Mouse (Mus musculus): ENCODE measurements around the gene Rnf121. TPM values are rescaled to one million over a fixed set of nuclear protein-coding genes. Genes with fewer than 3 reads are reported as not detected.

Gene Rnf121
- polyA plus RNA-seq, 1 experiment: 48.0 TPM

- Histone ChIP-seq H3K4me3 (no peak overlapping the region), H3K4me2 (ENCODE audit: low read depth) (no peak overlapping the region), H3K27me3 (ENCODE audit: control insufficient read depth, insufficient read depth, insufficient read length) (no peaks in the 10 kb centered on the region), H3K79me2 (ENCODE audit: control insufficient read depth, insufficient read depth) (peaks cover 5% of the 10 kb centered on the region), H3K36me3 (ENCODE audit: control insufficient read depth, insufficient read depth) (peaks cover 24% of the 10 kb centered on the region), H3ac (ENCODE audit: control insufficient read depth, insufficient read length) (no peak overlapping the region)
- TF ChIP-seq POLR2AphosphoS2 (IDR thresholded peaks at IDR 0.05; ENCODE audit: insufficient read length, low read depth) (peak; percentile 0), USF1 (IDR thresholded peaks at IDR 0.05; ENCODE audit: low read depth) (no peak)
Measured at GRCm38 (mm10) chr7:101999461-102000151, 65.7 kb downstream of the Rnf121 start.

- TF ChIP-seq MYOD1 (IDR thresholded peaks at IDR 0.05; ENCODE audit: control insufficient read depth in 1 of 3, insufficient read length in 2 of 3, low read depth in 2 of 3) (peak in 2 of 3 experiments; percentile 38 to 64), REST (IDR thresholded peaks at IDR 0.05; ENCODE audit: insufficient read depth, insufficient read length) (no peak), MYOG (IDR thresholded peaks at IDR 0.05; ENCODE audit: control insufficient read depth in 1 of 3, insufficient read depth in 1 of 3, insufficient read length in 2 of 3, low read depth in 2 of 3) (peak in 2 of 3 experiments; percentile 16 to 50)
- Histone ChIP-seq H3K4me2 (ENCODE audit: low read depth) (no peak overlapping the region), H3K4me3 (no peak overlapping the region), H3K27me3 (ENCODE audit: control insufficient read depth, insufficient read depth, insufficient read length) (no peaks in the 10 kb centered on the region), H3K79me2 (ENCODE audit: control insufficient read depth, insufficient read depth) (peaks cover 2% of the 10 kb centered on the region), H3ac (ENCODE audit: control insufficient read depth, insufficient read length) (no peak overlapping the region), H3K36me3 (ENCODE audit: control insufficient read depth, insufficient read depth) (peaks cover 33% of the 10 kb centered on the region)
Measured at GRCm38 (mm10) chr7:101998194-101998927, 66.9 kb downstream of the Rnf121 start.

- no peaks in the 10 kb centered on the region for H3K27me3 ChIP-seq (ENCODE audit: control insufficient read depth, insufficient read depth, insufficient read length)
- TF ChIP-seq E2F4 (IDR thresholded peaks at IDR 0.05; ENCODE audit: insufficient read depth) (no peak), CEBPB (IDR thresholded peaks at IDR 0.05; ENCODE audit: insufficient read depth, poor library complexity, severe bottlenecking) (no peak), MAX (IDR thresholded peaks at IDR 0.05; ENCODE audit: low read depth) (no peak), MYOG (IDR thresholded peaks at IDR 0.05; ENCODE audit: control insufficient read depth in 1 of 3, insufficient read depth in 1 of 3, insufficient read length in 2 of 3, low read depth in 2 of 3) (no peak), SRF (IDR thresholded peaks at IDR 0.05; ENCODE audit: control insufficient read depth, insufficient read length, low read depth) (no peak), POLR2A (IDR thresholded peaks at IDR 0.05; ENCODE audit: insufficient read length, low read depth) (no peak), REST (IDR thresholded peaks at IDR 0.05; ENCODE audit: insufficient read depth, insufficient read length) (no peak), USF1 (IDR thresholded peaks at IDR 0.05; ENCODE audit: low read depth) (no peak), POLR2AphosphoS2 (IDR thresholded peaks at IDR 0.05; ENCODE audit: insufficient read length, low read depth) (no peak), TCF3 (IDR thresholded peaks at IDR 0.05; ENCODE audit: insufficient read length, low read depth) (no peak), TCF12 (IDR thresholded peaks at IDR 0.05; ENCODE audit: insufficient read depth, poor library complexity, severe bottlenecking) (no peak), MYOD1 (IDR thresholded peaks at IDR 0.05; ENCODE audit: control insufficient read depth in 1 of 3, insufficient read length in 2 of 3, low read depth in 2 of 3) (no peak)
Measured at GRCm38 (mm10) chr7:101994241-101994640, 71.0 kb downstream of the Rnf121 start.

GRCm38 (mm10) chr7:101985081-101985480, 80.2 kb downstream of the Rnf121 start:
- H3K27me3 ChIP-seq (ENCODE audit: control insufficient read depth, insufficient read depth, insufficient read length): no peaks in the 10 kb centered on the region
- no peak overlapping the region for H3ac ChIP-seq (ENCODE audit: control insufficient read depth, insufficient read length)
- no peak overlapping the region for H3K4me2 ChIP-seq (ENCODE audit: low read depth)
- peaks cover 9% of the 10 kb centered on the region for H3K36me3 ChIP-seq (ENCODE audit: control insufficient read depth, insufficient read depth)
- TF ChIP-seq TCF3 (IDR thresholded peaks at IDR 0.05; ENCODE audit: insufficient read length, low read depth) (no peak), E2F4 (IDR thresholded peaks at IDR 0.05; ENCODE audit: insufficient read depth) (no peak), MAX (IDR thresholded peaks at IDR 0.05; ENCODE audit: low read depth) (no peak), MYOG (IDR thresholded peaks at IDR 0.05; ENCODE audit: control insufficient read depth in 1 of 3, insufficient read depth in 1 of 3, insufficient read length in 2 of 3, low read depth in 2 of 3) (no peak), USF1 (IDR thresholded peaks at IDR 0.05; ENCODE audit: low read depth) (no peak), POLR2A (IDR thresholded peaks at IDR 0.05; ENCODE audit: insufficient read length, low read depth) (no peak), REST (IDR thresholded peaks at IDR 0.05; ENCODE audit: insufficient read depth, insufficient read length) (no peak), MYOD1 (IDR thresholded peaks at IDR 0.05; ENCODE audit: control insufficient read depth in 1 of 3, insufficient read length in 2 of 3, low read depth in 2 of 3) (no peak), POLR2AphosphoS2 (IDR thresholded peaks at IDR 0.05; ENCODE audit: insufficient read length, low read depth) (no peak), CEBPB (IDR thresholded peaks at IDR 0.05; ENCODE audit: insufficient read depth, poor library complexity, severe bottlenecking) (no peak), SRF (IDR thresholded peaks at IDR 0.05; ENCODE audit: control insufficient read depth, insufficient read length, low read depth) (no peak), TCF12 (IDR thresholded peaks at IDR 0.05; ENCODE audit: insufficient read depth, poor library complexity, severe bottlenecking) (no peak)
- no peak overlapping the region for H3K4me3 ChIP-seq
- peaks cover 11% of the 10 kb centered on the region for H3K79me2 ChIP-seq (ENCODE audit: control insufficient read depth, insufficient read depth)

More at GRCm38 (mm10) chr7:101994241-101994640, 71.0 kb downstream of the Rnf121 start:
- Histone ChIP-seq H3K36me3 (ENCODE audit: control insufficient read depth, insufficient read depth) (peaks cover 50% of the 10 kb centered on the region), H3K79me2 (ENCODE audit: control insufficient read depth, insufficient read depth) (no peaks in the 10 kb centered on the region), H3K4me2 (ENCODE audit: low read depth) (no peak overlapping the region), H3ac (ENCODE audit: control insufficient read depth, insufficient read length) (no peak overlapping the region), H3K4me3 (no peak overlapping the region)

GRCm38 (mm10) chr7:101982735-101983134, 82.5 kb downstream of the Rnf121 start:
- H3K79me2 ChIP-seq (ENCODE audit: control insufficient read depth, insufficient read depth): peaks cover 17% of the 10 kb centered on the region
- H3K4me2 ChIP-seq (ENCODE audit: low read depth): no peak overlapping the region
- H3K36me3 ChIP-seq (ENCODE audit: control insufficient read depth, insufficient read depth): peaks cover 8% of the 10 kb centered on the region
- no peak overlapping the region for H3K4me3 ChIP-seq
- no peak overlapping the region for H3ac ChIP-seq (ENCODE audit: control insufficient read depth, insufficient read length)
- no peak for TF ChIP-seq TCF12 (IDR thresholded peaks at IDR 0.05; ENCODE audit: insufficient read depth, poor library complexity, severe bottlenecking)
- TF ChIP-seq TCF3 (IDR thresholded peaks at IDR 0.05; ENCODE audit: insufficient read length, low read depth): no peak
- TF ChIP-seq POLR2A (IDR thresholded peaks at IDR 0.05; ENCODE audit: insufficient read length, low read depth): no peak
- no peak for TF ChIP-seq SRF (IDR thresholded peaks at IDR 0.05; ENCODE audit: control insufficient read depth, insufficient read length, low read depth)
- no peak for TF ChIP-seq USF1 (IDR thresholded peaks at IDR 0.05; ENCODE audit: low read depth)
- TF ChIP-seq REST (IDR thresholded peaks at IDR 0.05; ENCODE audit: insufficient read depth, insufficient read length): no peak
- no peak for TF ChIP-seq MAX (IDR thresholded peaks at IDR 0.05; ENCODE audit: low read depth)
- no peak for TF ChIP-seq CEBPB (IDR thresholded peaks at IDR 0.05; ENCODE audit: insufficient read depth, poor library complexity, severe bottlenecking)
- TF ChIP-seq E2F4 (IDR thresholded peaks at IDR 0.05; ENCODE audit: insufficient read depth): no peak
- TF ChIP-seq MYOG (IDR thresholded peaks at IDR 0.05; ENCODE audit: control insufficient read depth in 1 of 3, insufficient read depth in 1 of 3, insufficient read length in 2 of 3, low read depth in 2 of 3): no peak
- TF ChIP-seq MYOD1 (IDR thresholded peaks at IDR 0.05; ENCODE audit: control insufficient read depth in 1 of 3, insufficient read length in 2 of 3, low read depth in 2 of 3): no peak
- no peak for TF ChIP-seq POLR2AphosphoS2 (IDR thresholded peaks at IDR 0.05; ENCODE audit: insufficient read length, low read depth)
- no peaks in the 10 kb centered on the region for H3K27me3 ChIP-seq (ENCODE audit: control insufficient read depth, insufficient read depth, insufficient read length)

Data from myocyte (in vitro differentiated cells).